Mouse (Mus musculus) adipocyte (in vitro differentiated cells): ENCODE results near the gene Timp3.

Experiments
- DNase-seq: peaks from one replicate; pipeline ENCODE4 v3.0.0-alpha.2; 2016; ENCODE audit warnings: low spot score

Timp3 gene

GRCm38 (mm10) chr10:86297307-86297706 lies 2.9 kb upstream of the Timp3 start:
- no peak for DNase-seq

GRCm38 (mm10) chr10:86298326-86298725 lies 1.8 kb upstream of the Timp3 start:
- DNase-seq: no peak

- no peak for DNase-seq
Measured at GRCm38 (mm10) chr10:86299795-86300194, 377 bp upstream of the Timp3 start.

- DNase-seq: no peak
Measured at GRCm38 (mm10) chr10:86301117-86301490, 932 bp downstream of the Timp3 start.

GRCm38 (mm10) chr10:86301593-86302317 lies 1.6 kb downstream of the Timp3 start:
- DNase-seq: no peak

- DNase-seq: no peak
Measured at GRCm38 (mm10) chr10:86302318-86302648, 2.1 kb downstream of the Timp3 start.

GRCm38 (mm10) chr10:86302761-86303494 lies 2.8 kb downstream of the Timp3 start:
- peak; percentile 76 for DNase-seq

GRCm38 (mm10) chr10:86303495-86303876 lies 3.3 kb downstream of the Timp3 start:
- no peak for DNase-seq

GRCm38 (mm10) chr10:86304583-86304982 lies 4.4 kb downstream of the Timp3 start:
- DNase-seq: no peak

GRCm38 (mm10) chr10:86307235-86307634 lies 7.1 kb downstream of the Timp3 start:
- DNase-seq: peak; percentile 48

- peak; percentile 76 for DNase-seq
Measured at GRCm38 (mm10) chr10:86310527-86310926, 10.4 kb downstream of the Timp3 start.

GRCm38 (mm10) chr10:86312976-86313375 lies 12.8 kb downstream of the Timp3 start:
- DNase-seq: no peak

GRCm38 (mm10) chr10:86313448-86313847 lies 13.3 kb downstream of the Timp3 start:
- DNase-seq: no peak

- DNase-seq: no peak
Measured at GRCm38 (mm10) chr10:86315513-86315912, 15.3 kb downstream of the Timp3 start.

- DNase-seq: no peak
Measured at GRCm38 (mm10) chr10:86317633-86318032, 17.5 kb downstream of the Timp3 start.

- no peak for DNase-seq
Measured at GRCm38 (mm10) chr10:86318552-86319140, 18.5 kb downstream of the Timp3 start.

- DNase-seq: no peak
Measured at GRCm38 (mm10) chr10:86319526-86319925, 19.4 kb downstream of the Timp3 start.

- no peak for DNase-seq
Measured at GRCm38 (mm10) chr10:86320204-86320603, 20.0 kb downstream of the Timp3 start.

GRCm38 (mm10) chr10:86321194-86321593 lies 21.0 kb downstream of the Timp3 start:
- DNase-seq: no peak

- DNase-seq: no peak
Measured at GRCm38 (mm10) chr10:86322006-86322405, 21.8 kb downstream of the Timp3 start.

- DNase-seq: no peak
Measured at GRCm38 (mm10) chr10:86323275-86323994, 23.3 kb downstream of the Timp3 start.

- no peak for DNase-seq
Measured at GRCm38 (mm10) chr10:86325272-86325671, 25.1 kb downstream of the Timp3 start.

- DNase-seq: peak; percentile 70
Measured at GRCm38 (mm10) chr10:86328143-86328542, 28.0 kb downstream of the Timp3 start.
